Mouse (Mus musculus): ENCODE measurements around the gene Abi3bp. TPM values are rescaled to one million over a fixed set of nuclear protein-coding genes. Genes with fewer than 3 reads are reported as not detected.

Gene Abi3bp
- polyA plus RNA-seq, 1 experiment from 2014 or later: 6.0 TPM

- H3K27ac ChIP-seq (ENCODE audit: low read length): no peak overlapping the region
- no peak overlapping the region for H3K4me3 ChIP-seq (ENCODE audit: low read length)
- H3K9me3 ChIP-seq (replicated peaks; ENCODE audit: control insufficient read depth, low read length): no peaks in the 10 kb centered on the region
- 47% methylated on average over 3 of the region's 3 CpGs for WGBS
- ATAC-seq (replicated peaks; ENCODE audit: extremely low read depth, insufficient read depth, low FRiP score): no peak
- no peak overlapping the region for H3K9ac ChIP-seq (ENCODE audit: low read length)
- no peaks in the 10 kb centered on the region for H3K4me1 ChIP-seq (ENCODE audit: control insufficient read depth, insufficient read depth, low read length)
- no peak overlapping the region for H3K4me2 ChIP-seq (ENCODE audit: low read depth, low read length)
- no peaks in the 10 kb centered on the region for H3K27me3 ChIP-seq (ENCODE audit: control insufficient read depth, insufficient read depth, low read length)
- H3K36me3 ChIP-seq (ENCODE audit: control insufficient read depth, insufficient read depth): no peaks in the 10 kb centered on the region
Observed at GRCm38 (mm10) chr16:56500441-56500840, 22.8 kb downstream of the Abi3bp start.

DNA sequence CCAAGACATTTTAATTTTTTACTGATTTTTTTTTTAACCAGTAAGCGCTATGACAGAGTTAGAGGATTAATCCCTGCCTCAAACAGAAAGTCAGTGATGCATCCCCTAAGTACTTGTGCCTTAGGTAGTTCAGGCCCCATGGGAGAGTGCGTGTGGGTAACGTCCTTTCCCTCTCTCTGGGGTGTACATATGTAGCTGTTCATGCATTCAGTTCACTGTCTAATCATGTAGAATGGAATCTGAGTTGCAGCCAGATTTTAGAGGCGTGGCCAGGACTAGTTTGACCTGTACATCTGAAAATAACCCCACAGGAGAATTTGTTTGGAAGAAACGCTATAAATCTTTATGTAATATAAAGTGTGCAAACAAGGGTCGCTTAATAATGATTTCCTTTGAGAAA is 23.4 kb downstream of the Abi3bp start:
- ATAC-seq (replicated peaks; ENCODE audit: extremely low read depth, insufficient read depth, low FRiP score): no peak
- 61% methylated on average over 6 of the region's 6 CpGs for WGBS
- no peaks in the 10 kb centered on the region for H3K9me3 ChIP-seq (replicated peaks; ENCODE audit: control insufficient read depth, low read length)
- no peaks in the 10 kb centered on the region for H3K4me1 ChIP-seq (ENCODE audit: control insufficient read depth, insufficient read depth, low read length)
- no peak overlapping the region for H3K4me2 ChIP-seq (ENCODE audit: low read depth, low read length)
- no peaks in the 10 kb centered on the region for H3K27me3 ChIP-seq (ENCODE audit: control insufficient read depth, insufficient read depth, low read length)
- no peak overlapping the region for H3K9ac ChIP-seq (ENCODE audit: low read length)
- H3K36me3 ChIP-seq (ENCODE audit: control insufficient read depth, insufficient read depth): no peaks in the 10 kb centered on the region
- no peak overlapping the region for H3K27ac ChIP-seq (ENCODE audit: low read length)
- H3K4me3 ChIP-seq (ENCODE audit: low read length): no peak overlapping the region

GRCm38 (mm10) chr16:56501513-56501912 is 23.8 kb downstream of the Abi3bp start:
- WGBS: 52% methylated on average over 2 of the region's 2 CpGs
- Histone ChIP-seq H3K4me3 (ENCODE audit: low read length) (no peak overlapping the region), H3K27me3 (ENCODE audit: control insufficient read depth, insufficient read depth, low read length) (no peaks in the 10 kb centered on the region), H3K27ac (ENCODE audit: low read length) (no peak overlapping the region), H3K9ac (ENCODE audit: low read length) (no peak overlapping the region), H3K36me3 (ENCODE audit: control insufficient read depth, insufficient read depth) (no peaks in the 10 kb centered on the region), H3K4me2 (ENCODE audit: low read depth, low read length) (no peak overlapping the region), H3K9me3 (replicated peaks; ENCODE audit: control insufficient read depth, low read length) (no peaks in the 10 kb centered on the region), H3K4me1 (ENCODE audit: control insufficient read depth, insufficient read depth, low read length) (no peaks in the 10 kb centered on the region)
- ATAC-seq (replicated peaks; ENCODE audit: extremely low read depth, insufficient read depth, low FRiP score): peak; percentile 75

DNA sequence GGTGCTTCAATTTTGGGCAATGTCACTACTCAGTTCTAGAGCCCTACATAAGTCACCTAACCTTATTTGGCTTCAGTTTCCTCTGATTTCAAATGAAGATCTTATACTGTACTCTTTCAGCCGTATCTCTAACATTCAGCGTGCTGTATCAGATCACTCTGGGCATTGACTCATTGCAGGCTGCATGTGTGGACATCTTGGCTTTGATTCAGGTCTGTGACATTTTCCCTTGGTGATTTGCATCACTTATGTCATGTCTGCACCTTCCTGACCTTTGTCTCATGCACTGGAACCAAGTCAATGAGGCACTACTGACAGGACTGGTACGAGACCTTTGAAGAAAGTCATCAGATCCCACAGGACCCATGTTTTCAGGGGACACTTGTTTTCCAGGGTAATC is 24.5 kb downstream of the Abi3bp start:
- no peak for ATAC-seq (replicated peaks; ENCODE audit: extremely low read depth, insufficient read depth, low FRiP score)
- no peaks in the 10 kb centered on the region for H3K4me1 ChIP-seq (ENCODE audit: control insufficient read depth, insufficient read depth, low read length)
- no peak overlapping the region for H3K4me2 ChIP-seq (ENCODE audit: low read depth, low read length)
- H3K4me3 ChIP-seq (ENCODE audit: low read length): no peak overlapping the region
- H3K27me3 ChIP-seq (ENCODE audit: control insufficient read depth, insufficient read depth, low read length): no peaks in the 10 kb centered on the region
- no peaks in the 10 kb centered on the region for H3K36me3 ChIP-seq (ENCODE audit: control insufficient read depth, insufficient read depth)
- H3K27ac ChIP-seq (ENCODE audit: low read length): no peak overlapping the region
- no peaks in the 10 kb centered on the region for H3K9me3 ChIP-seq (replicated peaks; ENCODE audit: control insufficient read depth, low read length)
- WGBS: 64% methylated on average over 3 of the region's 3 CpGs
- no peak overlapping the region for H3K9ac ChIP-seq (ENCODE audit: low read length)

GRCm38 (mm10) chr16:56503941-56504340 is 26.3 kb downstream of the Abi3bp start:
- no peak overlapping the region for H3K27ac ChIP-seq (ENCODE audit: low read length)
- H3K4me3 ChIP-seq (ENCODE audit: low read length): no peak overlapping the region
- H3K27me3 ChIP-seq (ENCODE audit: control insufficient read depth, insufficient read depth, low read length): no peaks in the 10 kb centered on the region
- H3K9me3 ChIP-seq (replicated peaks; ENCODE audit: control insufficient read depth, low read length): no peaks in the 10 kb centered on the region
- WGBS: 75% methylated on average over 2 of the region's 2 CpGs
- H3K4me2 ChIP-seq (ENCODE audit: low read depth, low read length): no peak overlapping the region
- no peak for ATAC-seq (replicated peaks; ENCODE audit: extremely low read depth, insufficient read depth, low FRiP score)
- H3K9ac ChIP-seq (ENCODE audit: low read length): no peak overlapping the region
- H3K36me3 ChIP-seq (ENCODE audit: control insufficient read depth, insufficient read depth): no peaks in the 10 kb centered on the region
- no peaks in the 10 kb centered on the region for H3K4me1 ChIP-seq (ENCODE audit: control insufficient read depth, insufficient read depth, low read length)

- Histone ChIP-seq H3K9me3 (replicated peaks; ENCODE audit: control insufficient read depth, low read length) (no peaks in the 10 kb centered on the region), H3K4me1 (ENCODE audit: control insufficient read depth, insufficient read depth, low read length) (no peaks in the 10 kb centered on the region), H3K36me3 (ENCODE audit: control insufficient read depth, insufficient read depth) (no peaks in the 10 kb centered on the region), H3K27ac (ENCODE audit: low read length) (no peak overlapping the region), H3K9ac (ENCODE audit: low read length) (no peak overlapping the region), H3K4me3 (ENCODE audit: low read length) (no peak overlapping the region), H3K4me2 (ENCODE audit: low read depth, low read length) (no peak overlapping the region), H3K27me3 (ENCODE audit: control insufficient read depth, insufficient read depth, low read length) (no peaks in the 10 kb centered on the region)
- 63% methylated on average over 9 of the region's 9 CpGs for WGBS
- no peak for ATAC-seq (replicated peaks; ENCODE audit: extremely low read depth, insufficient read depth, low FRiP score)
Observed at GRCm38 (mm10) chr16:56518024-56518423, 40.3 kb downstream of the Abi3bp start.

GRCm38 (mm10) chr16:56524359-56524758 is 46.7 kb downstream of the Abi3bp start:
- Histone ChIP-seq H3K27me3 (ENCODE audit: control insufficient read depth, insufficient read depth, low read length) (no peaks in the 10 kb centered on the region), H3K4me1 (ENCODE audit: control insufficient read depth, insufficient read depth, low read length) (no peaks in the 10 kb centered on the region), H3K27ac (ENCODE audit: low read length) (no peak overlapping the region), H3K36me3 (ENCODE audit: control insufficient read depth, insufficient read depth) (no peaks in the 10 kb centered on the region), H3K9me3 (replicated peaks; ENCODE audit: control insufficient read depth, low read length) (no peaks in the 10 kb centered on the region), H3K4me2 (ENCODE audit: low read depth, low read length) (no peak overlapping the region), H3K9ac (ENCODE audit: low read length) (no peak overlapping the region), H3K4me3 (ENCODE audit: low read length) (no peak overlapping the region)
- 40% methylated on average over 8 of the region's 8 CpGs for WGBS
- no peak for ATAC-seq (replicated peaks; ENCODE audit: extremely low read depth, insufficient read depth, low FRiP score)

GRCm38 (mm10) chr16:56526482-56526881 is 48.8 kb downstream of the Abi3bp start:
- 84% methylated on average over 1 of the region's 1 CpGs for WGBS
- H3K4me2 ChIP-seq (ENCODE audit: low read depth, low read length): no peak overlapping the region
- no peaks in the 10 kb centered on the region for H3K27me3 ChIP-seq (ENCODE audit: control insufficient read depth, insufficient read depth, low read length)
- no peak overlapping the region for H3K27ac ChIP-seq (ENCODE audit: low read length)
- no peaks in the 10 kb centered on the region for H3K4me1 ChIP-seq (ENCODE audit: control insufficient read depth, insufficient read depth, low read length)
- no peaks in the 10 kb centered on the region for H3K9me3 ChIP-seq (replicated peaks; ENCODE audit: control insufficient read depth, low read length)
- no peak overlapping the region for H3K9ac ChIP-seq (ENCODE audit: low read length)
- no peak for ATAC-seq (replicated peaks; ENCODE audit: extremely low read depth, insufficient read depth, low FRiP score)
- no peaks in the 10 kb centered on the region for H3K36me3 ChIP-seq (ENCODE audit: control insufficient read depth, insufficient read depth)
- no peak overlapping the region for H3K4me3 ChIP-seq (ENCODE audit: low read length)

GRCm38 (mm10) chr16:56528079-56528688 is 50.5 kb downstream of the Abi3bp start:
- H3K9ac ChIP-seq (ENCODE audit: low read length): no peak overlapping the region
- H3K27ac ChIP-seq (ENCODE audit: low read length): no peak overlapping the region
- no peaks in the 10 kb centered on the region for H3K4me1 ChIP-seq (ENCODE audit: control insufficient read depth, insufficient read depth, low read length)
- no peak for ATAC-seq (replicated peaks; ENCODE audit: extremely low read depth, insufficient read depth, low FRiP score)
- H3K36me3 ChIP-seq (ENCODE audit: control insufficient read depth, insufficient read depth): no peaks in the 10 kb centered on the region
- 58% methylated on average over 3 of the region's 3 CpGs for WGBS
- H3K27me3 ChIP-seq (ENCODE audit: control insufficient read depth, insufficient read depth, low read length): no peaks in the 10 kb centered on the region
- no peaks in the 10 kb centered on the region for H3K9me3 ChIP-seq (replicated peaks; ENCODE audit: control insufficient read depth, low read length)
- H3K4me2 ChIP-seq (ENCODE audit: low read depth, low read length): no peak overlapping the region
- H3K4me3 ChIP-seq (ENCODE audit: low read length): no peak overlapping the region
